Mouse (Mus musculus): ENCODE data around the gene Hspa2.

Hspa2 gene

DNA sequence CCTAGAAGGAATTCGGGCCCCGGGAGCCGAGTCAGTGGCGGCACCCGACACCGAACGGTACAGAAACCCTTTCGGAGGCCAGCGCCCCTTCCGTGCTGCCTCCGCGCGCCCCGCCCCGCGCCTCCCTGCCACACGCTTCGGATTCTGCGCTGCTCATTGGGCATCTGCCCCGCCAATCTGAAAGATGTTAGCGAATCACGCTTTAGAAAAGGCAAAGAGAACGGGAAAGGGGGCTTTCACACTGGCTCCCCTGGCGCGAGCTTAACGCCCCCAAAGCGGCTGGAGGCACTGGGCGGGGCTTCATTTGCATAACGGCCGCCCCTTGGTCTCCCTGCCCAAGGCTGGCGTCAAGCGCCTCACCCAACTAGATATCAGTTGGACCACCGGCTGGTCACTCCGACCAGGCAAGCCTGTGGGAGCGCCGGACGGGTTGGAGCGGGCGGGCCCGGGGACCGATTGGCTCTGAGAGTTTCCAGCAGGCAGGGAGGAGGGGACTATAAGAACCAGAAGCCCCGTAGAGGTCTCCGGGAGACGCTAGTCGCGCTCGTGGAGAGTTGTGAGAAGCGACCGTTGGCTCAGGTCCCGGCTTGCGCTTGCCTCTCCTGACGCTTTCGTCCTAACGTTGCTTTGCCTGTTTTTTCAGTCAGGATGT is at the start of gene Hspa2:
Hspa2 (plus strand) TSS at position 291 of the 652 bp plus-strand sequence.
- DNase-seq (ENCODE audit: low read depth, low spot score): peak; percentile 97

DNA sequence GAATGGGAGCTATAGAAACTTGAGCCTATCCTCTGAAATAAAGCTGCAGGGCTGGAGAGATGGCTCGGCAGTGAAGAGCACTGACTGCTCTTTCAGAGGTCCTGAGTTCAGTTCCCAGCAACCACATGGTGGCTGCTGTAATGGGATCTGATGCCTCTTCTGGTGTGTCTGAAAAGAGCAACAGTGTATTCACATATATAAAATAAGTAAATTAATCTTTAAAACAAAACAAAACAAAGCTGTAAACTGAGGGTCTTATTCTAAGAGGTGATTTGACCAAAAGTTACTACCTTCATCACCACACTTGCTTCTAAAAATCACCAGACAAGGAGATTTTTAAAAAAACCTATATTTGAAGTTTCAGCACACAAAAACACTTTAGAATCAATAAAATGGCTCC is 43.1 kb upstream of the Hspa2 start:
- DNase-seq (ENCODE audit: low read depth, low spot score): no peak

DNA sequence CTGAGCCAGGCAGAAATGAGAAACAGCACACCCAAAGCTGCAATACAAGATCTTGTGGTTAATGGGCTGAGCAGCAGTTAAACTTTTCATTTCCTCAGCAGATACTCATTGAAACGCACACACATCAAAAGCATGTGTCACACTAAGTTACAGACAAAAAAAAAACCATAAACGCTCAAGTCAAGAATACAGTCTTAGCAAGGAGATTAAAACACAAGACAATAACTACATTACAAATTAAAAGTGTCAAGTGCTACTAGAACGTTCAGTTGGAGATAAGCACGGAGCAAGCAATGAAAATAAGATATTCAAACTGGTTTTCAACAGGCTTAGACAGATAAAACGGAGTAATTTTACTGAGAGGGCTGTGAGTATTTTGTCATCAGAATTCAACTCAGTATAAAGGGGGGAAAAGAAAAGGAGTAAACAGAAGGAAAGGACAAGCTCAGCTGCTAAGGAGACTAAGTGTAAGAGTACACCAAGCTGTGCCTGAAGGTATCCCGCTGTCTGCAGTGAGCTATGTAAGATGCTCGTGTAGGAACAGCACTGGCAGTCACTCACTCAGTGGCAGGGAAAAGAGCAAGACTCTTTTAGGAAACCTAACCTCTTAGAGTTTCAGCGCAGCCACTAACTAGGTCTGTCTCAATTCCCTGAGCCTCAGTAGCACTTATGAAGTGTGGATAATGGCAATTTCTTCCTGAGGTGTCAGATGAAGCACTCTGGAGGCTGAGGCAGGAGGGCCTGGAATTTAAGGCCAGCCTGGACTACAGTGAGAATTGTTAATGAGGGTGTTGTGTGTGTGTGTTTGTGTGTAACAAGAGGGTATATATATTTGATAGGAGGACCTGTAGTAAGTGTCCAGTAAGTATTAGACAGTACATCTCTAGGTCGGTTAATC is 42.3 kb upstream of the Hspa2 start:
- DNase-seq (ENCODE audit: low read depth, low spot score): no peak

DNA sequence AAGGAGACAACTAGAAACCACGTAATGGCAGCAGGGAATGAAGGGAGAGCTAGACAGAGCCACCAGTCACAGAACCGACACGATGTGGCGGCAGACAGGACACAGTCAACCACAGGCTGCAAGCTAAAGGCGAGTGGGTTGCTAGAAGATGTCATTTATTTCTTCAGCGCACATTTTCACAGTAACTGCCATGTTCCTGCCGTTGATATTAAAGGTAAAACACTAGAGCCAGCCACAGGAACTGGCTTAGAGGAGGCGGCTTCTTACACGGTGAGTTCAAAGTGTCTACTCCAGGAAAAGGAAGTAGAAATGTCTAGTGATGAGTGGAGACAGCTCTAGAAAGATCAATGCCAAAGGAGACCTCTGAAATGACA is 41.7 kb upstream of the Hspa2 start:
- no peak for DNase-seq (ENCODE audit: low read depth, low spot score)

DNA sequence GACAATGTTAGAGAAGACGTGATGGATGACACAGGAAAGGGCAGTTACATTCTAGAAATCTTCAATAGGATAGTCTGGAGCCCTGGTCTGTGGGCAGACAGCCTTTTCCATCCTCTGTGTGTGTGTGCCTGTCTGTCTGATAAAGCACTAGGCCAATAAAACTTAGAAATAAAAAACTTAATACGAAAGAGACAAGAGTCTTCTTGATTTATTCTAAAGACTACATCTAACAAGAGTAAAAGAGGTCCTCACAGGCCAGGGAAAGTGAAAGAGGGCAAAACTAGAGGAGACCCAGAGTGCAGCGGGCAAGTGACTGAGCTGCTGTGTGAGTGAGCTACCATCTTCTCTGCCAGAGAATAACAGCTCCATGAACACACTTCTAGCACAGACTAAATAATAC is 37.7 kb upstream of the Hspa2 start:
- DNase-seq (ENCODE audit: low read depth, low spot score): no peak

DNA sequence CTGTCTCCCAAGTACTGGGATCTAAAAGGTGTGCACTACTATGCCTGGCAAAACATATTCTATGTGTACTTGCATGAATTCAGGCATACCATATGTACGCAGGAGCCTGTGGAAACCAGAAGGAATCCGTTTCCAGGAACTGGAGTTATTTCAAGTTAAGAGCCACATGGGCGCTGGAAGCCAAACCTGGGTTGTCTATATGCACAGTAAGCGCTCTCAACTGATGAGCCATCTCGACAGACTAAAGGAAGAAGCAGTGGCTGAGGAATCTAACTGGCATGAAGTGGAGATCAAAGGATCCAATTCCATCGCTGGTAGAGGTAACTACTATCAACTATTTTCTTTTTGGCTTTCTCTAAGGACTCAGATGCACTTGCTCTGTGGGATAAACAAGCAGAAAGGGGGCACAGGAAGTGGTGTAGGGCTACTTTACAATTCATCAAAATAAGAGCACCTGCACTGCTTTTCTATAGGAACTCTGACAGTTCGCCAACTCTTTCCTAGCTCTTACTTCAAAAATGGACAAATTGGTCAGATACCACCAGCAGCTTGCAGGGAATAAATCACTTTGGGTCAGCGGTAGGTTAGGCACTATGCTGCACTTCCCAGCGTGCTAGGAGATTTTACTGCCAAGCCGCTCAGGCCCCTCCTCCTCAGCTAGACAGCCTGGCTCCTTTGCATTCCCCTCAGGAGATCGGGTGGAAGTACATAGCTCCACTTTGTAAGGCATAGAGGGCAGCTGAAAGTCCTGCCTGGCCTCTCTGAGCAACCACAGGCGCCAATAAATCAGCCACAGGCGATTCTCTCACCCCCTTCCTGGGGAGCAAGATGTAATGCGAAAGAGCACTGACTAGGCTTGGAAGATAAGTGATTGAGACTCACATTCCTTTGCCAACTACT is 36.6 kb upstream of the Hspa2 start:
- no peak for DNase-seq (ENCODE audit: low read depth, low spot score)

DNA sequence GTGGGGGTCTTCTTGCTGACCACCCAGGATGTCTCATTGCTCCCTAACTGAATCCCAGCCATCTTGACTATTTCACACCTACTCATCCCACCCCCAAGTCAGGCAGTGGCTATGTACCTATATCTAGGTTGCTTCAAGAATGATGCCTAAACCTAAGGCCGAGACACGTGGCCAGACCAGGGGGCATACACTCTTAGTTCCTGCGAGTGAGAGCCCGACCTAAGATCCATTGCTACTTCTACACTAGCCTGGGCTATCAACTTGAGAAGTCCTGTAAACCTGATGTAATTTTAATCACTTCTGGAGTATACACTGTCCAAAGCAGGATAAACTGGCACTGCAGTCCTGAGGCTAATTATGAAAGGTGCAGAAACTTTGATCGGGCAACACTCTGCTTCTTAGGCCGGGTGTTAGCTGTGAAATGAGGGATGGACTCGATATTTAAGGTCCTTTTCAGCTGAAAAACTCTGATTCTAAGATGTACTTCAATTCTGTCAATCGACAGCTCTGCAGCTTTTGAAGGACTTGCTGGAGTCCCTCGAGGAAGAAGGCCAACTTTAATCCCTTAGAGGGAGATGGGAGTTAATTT is 35.7 kb upstream of the Hspa2 start:
- no peak for DNase-seq (ENCODE audit: low read depth, low spot score)

DNA sequence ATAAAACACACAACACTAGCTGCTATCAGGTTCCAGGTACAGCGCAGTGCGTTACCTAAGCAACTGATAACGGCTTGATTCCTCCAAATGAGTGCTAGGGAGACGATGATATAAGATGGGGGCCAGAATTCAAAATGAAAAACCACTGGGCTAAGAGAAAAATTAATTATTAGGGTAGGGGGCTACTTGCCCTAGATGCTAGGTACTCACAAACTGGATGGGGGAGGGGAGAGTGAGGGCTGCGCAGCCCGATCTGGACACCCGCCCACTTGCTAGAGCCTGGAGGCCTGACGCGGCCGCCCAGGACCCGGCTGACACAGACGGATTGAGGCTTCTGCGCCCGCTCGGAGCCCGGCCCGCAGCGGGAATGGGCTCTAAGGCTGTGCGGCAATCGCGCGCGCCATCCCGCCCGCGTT is 35.2 kb upstream of the Hspa2 start:
- no peak for DNase-seq (ENCODE audit: low read depth, low spot score)

DNA sequence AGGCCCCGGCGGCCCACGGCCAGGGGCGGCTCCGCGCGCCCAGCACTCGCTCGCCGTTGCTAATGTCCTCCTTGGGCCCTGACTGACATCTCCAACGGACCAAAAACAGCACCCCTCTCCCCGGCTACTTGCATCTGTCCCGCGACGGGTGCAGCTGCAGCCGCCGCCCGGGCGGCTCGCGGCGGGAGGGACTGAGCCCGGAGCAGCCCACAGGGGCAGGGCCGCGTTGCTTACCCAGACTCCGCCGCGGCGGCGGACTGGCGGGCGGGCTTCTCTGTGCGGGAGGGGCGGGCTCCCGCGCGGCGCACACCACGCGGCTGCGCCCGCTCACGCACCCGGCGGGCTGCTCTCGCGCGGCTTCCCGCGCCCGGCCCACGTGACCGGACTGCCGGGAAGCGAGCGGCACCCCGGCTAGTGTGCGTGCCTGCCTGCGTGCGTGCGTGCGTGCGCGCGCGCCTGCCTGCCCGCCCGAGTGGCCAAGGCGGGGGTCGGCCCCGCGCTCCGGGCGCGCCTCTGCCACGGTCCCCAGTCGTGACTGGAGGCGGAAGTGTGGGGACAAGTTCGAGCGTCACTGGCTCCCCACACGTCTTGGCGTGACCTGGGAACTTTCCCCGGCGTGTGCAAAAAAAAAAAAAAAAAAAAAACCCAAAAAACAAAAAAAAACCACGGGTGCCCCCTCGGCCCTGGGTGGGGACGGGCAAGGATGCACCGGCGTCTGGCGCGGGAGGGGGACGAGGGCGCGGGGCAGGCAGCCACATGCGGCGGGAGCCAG is 34.6 kb upstream of the Hspa2 start, which contains the start of gene Zbtb25:
Zbtb25 (minus strand) TSS at position 397 of the 772 bp plus-strand sequence.
- DNase-seq (ENCODE audit: low read depth, low spot score): peak; percentile 89

DNA sequence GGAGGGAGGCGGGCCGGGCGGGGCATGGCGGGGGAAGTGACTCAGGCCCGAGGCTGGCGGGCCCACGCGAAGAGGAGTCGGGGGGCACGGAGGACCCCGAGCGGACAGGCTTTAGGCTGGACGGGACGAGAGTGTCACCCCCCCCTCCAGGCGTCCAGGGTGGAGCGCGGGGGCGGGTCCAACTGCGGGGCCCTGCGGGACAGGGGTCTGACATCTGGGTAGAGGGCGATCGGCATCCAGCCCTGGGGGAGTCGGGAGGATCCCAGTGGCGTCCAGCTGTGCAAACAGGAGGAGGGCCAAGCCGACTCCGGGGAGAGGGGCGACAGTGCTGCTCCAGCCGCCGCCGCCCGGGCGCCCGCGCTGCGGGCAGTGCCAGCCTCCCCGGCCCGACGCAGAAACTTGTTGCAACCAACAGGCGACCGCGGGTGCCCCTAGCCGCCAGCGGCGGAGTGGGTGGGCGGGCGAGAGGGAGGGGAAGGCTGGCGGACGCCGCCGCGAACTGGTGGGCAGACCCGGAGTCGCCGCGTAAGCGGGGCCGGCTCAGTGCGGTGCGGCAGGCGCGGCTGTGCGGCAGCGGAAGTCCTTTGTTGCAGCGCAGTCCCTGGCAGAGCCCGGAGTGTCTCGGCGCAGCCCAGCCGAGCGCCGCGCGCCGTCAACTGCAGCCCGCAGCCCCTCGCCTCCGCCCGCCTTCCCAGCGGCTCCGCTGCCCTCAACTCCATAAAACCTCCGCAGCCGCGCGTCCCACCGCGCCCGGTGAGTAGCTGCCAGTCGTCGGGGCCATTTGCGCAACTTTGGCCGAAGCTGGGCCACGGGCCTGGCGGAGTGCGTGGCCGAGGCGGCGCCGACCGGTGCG is 33.8 kb upstream of the Hspa2 start, which contains the start of gene Zbtb1:
Zbtb1 (plus strand) TSS at position 289 of the 853 bp plus-strand sequence.
- no peak for DNase-seq (ENCODE audit: low read depth, low spot score)

DNA sequence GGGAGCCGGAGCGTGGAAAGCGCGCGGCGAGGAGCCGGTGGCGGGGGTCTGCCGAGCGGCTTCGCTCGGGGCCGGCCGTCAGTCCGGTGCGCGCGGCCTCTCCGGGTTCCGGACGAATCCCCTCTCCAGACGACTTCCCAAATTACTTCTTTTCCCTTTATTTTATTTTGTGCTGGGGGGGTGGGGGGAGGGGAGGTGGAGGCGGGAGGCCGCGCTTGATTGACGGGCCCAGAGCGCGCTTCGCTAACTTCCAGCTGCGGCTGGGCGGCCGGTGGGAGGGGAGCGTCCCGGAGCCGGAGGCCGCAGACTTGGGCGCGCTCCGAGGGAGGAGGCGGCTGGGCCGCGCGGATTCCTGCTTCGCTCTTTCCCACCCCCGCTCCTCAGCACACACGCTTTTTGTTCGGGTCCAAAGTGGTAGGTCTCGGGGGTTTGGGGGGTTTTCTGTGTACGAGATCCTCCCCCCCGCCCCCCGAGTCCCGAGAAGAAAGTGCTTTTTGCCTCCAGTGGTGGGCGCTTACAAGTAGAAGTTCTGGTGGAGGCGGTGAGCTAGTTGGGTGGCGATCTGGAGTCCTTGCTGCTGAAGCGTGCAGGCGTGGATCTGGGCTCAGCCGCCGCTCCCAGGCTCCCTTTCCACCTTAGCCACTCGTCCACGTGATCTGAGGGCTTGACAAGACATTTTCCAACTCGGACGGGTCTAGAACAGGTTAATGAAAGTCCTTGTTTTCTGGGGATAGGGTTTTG is 33.0 kb upstream of the Hspa2 start:
- DNase-seq (ENCODE audit: low read depth, low spot score): no peak

DNA sequence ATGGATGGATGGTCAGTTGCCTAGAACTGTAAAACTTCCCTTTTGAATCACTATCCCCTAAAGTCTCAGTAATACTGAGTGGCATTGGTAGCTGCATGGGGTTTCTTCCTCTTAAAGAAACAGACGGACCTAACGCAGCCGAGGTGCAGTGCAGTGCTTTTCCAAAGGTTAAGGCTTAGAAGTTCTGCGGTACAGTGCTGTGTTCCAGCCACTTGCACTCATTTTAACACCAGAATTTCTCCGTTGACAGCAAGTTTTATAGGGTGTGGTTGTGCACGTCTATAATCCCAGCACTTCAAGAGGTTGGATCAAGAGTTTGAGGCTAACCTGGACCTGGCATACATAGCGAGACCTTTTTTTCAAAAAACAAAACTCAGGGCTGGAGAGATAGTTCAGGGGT is 31.9 kb upstream of the Hspa2 start:
- DNase-seq (ENCODE audit: low read depth, low spot score): no peak

DNA sequence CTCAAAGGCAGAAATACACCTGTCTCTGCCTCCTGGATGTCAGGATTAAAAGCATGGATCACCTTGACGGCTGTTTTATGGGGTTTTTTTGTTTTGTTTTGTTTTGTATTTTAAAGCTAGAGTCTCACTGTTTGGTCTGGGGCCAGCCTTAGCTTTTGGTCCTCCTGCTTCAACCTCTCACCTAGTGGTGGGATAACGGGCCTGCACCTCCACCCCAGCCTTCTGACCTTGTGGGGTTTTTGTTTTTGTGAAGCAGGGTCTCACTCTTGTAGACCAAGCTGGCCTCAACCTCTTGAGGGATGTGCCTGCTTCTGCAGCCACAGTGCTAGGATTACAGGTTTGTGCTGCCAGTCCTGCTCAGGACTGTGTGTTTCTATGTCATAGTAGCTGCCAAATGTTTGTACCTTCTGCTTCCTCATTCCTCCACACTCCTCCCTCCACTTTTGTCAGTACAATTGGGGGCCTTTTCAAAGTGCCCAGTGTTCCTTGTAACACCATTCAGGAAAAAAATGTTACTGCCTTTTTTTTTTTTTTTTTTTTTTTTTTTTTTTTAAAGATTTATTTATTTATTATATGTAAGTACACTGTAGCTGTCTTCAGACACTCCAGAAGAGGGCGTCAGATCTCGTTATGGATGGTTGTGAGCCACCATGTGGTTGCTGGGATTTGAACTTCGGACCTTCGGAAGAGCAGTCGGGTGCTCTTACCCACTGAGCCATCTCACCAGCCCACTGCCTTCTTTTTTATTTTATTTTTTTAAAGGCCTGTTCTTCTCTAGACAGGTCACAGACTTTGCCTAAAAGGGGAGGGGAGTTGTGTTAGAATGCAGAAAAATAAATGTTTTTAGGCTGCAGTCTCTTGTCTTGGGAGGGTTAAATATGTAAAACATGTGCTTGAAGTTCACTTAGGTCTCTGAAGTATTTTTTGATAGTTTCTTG is 30.8 kb upstream of the Hspa2 start:
- DNase-seq (ENCODE audit: low read depth, low spot score): no peak

DNA sequence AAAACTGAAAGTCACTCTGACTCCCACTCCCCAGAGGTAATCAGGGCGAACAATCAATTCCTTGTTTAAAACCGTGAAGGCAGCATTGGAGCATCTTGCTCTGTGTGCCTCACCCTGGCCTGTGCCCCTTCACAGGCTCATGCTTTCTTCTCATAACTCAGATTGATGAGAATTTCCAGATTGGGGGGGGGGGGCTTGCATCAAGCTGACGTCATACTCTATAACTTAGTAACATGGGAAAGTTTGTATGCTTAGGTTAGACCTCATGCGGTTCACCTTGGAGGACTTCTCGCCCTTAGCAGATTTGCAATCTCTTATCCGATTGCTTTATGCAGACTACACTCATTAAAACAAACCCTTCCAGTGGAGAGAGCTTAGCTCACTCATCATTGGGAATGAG is 30.0 kb upstream of the Hspa2 start:
- DNase-seq (ENCODE audit: low read depth, low spot score): no peak

DNA sequence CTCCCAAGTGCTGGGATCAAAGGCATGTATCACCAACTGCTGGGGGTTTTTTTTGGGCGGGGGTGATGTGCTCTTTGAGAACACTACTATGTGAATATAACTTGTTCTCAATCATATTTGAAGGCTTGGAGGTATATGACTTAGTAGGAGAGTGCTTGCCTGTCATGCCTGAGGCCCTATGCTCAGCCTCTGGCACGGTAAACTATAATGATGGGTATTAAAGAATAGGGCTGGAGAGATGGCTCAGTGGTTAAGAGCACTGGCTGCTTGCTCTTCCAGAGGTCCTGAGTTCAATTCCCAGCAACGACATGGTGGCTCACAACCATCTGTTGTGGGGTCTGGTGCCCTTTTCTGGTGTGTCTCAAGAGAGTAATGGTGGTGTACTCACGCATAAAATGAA is 29.1 kb upstream of the Hspa2 start:
- no peak for DNase-seq (ENCODE audit: low read depth, low spot score)

DNA sequence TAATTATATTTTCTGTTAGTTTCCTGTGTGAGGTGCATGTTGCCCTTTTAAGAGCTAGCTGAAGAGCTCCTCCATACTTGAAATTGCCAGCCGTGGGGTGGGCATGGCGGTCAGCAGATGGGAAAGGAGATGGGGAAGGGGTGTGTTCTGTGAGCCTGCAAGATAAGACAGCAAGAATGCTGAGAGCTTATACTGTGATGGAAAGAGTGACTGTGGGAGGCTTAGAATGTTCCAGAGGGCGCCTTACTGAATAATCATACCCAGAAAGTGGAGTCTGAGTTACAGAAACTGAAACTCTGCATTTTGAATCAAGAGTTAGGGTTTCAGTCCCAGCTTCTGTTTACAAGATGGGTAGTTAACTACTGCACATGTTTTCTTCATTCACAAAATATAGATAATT is 28.5 kb upstream of the Hspa2 start:
- no peak for DNase-seq (ENCODE audit: low read depth, low spot score)

DNA sequence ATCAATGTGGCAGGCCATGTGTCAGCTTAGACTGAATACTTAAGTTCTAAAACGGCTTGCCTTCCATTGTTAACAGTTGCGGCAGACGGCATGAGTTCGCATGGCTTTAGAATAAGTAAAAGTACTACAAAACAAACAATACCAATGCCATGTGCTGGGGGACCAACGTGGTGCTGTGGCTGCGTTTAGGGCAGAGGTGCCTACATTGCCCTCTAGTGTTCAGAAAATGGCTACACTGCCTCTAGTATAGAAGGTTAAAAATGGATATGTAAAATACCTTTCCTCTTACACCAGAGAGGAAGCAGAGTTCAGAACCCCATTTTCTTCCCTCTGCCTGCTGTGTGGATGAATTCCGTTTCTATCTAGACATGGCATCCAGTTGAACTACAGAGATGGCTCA is 27.3 kb upstream of the Hspa2 start:
- DNase-seq (ENCODE audit: low read depth, low spot score): no peak

DNA sequence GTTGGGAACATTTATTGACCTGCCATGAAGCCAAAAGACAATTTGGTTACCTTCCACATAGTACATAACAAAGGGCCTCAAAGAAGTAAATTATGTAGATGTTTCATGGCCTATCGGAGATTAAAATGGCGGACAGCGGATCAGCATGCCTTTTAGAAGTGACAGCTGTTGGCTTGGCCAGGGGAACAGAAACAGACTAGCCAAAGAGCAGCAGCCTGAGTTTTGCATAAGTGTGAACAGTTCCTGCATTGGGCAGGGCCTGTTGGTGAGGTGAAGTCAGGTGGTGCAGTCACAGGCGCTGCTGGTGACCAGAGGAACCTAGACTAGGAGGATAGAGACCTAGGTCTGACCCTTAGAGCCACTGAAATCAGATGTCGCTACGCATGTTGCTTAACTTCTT is 26.9 kb upstream of the Hspa2 start:
- no peak for DNase-seq (ENCODE audit: low read depth, low spot score)

Measured in brain, embryonic 18.5 days (tissue).